Mouse (Mus musculus) intestine, postnatal 0 days (tissue): ENCODE data around the gene Mcm9. TPM values are rescaled to one million over a fixed set of nuclear protein-coding genes. Genes with fewer than 3 reads are reported as not detected.
A peak's percentile ranks its signal among the peaks of the same experiment; 100 is the strongest.

Experiments used
- ATAC-seq: fragments of 200-750 bp; cut with Nextera tagmentation; 2 replicates; pipeline ENCODE4 v1.8.0; 2017; ENCODE audit warnings: mild to moderate bottlenecking, moderate TSS enrichment, moderate library complexity
- H3K27ac ChIP-seq: fragments of 300-500 bp; sonication (generic); 2 replicates; pipeline ENCODE4 v1.5.1; 2014; ENCODE audit warnings: mild to moderate bottlenecking, low read depth, low read length, moderate library complexity
- H3K27me3 ChIP-seq: fragments of 300-500 bp; sonication (generic); replicated peaks from 2 replicates; pipeline ENCODE4 v1.6.1; 2014; ENCODE audit warnings: low read length, mixed read lengths; ENCODE audit not compliant: control insufficient read depth, insufficient read depth
- H3K36me3 ChIP-seq: fragments of 300-500 bp; sonication (generic); 2 replicates; pipeline ENCODE4 v1.6.1; 2014; ENCODE audit warnings: mild to moderate bottlenecking, moderate library complexity; ENCODE audit not compliant: control insufficient read depth, insufficient read depth
- H3K4me1 ChIP-seq: fragments of 300-500 bp; sonication (generic); replicated peaks from 2 replicates; pipeline ENCODE4 v1.6.1; 2014; ENCODE audit warnings: antibody characterized with exemption, low read length, mixed read lengths; ENCODE audit not compliant: control insufficient read depth, insufficient read depth
- H3K4me2 ChIP-seq: fragments of 300-500 bp; sonication (generic); replicated peaks from 2 replicates; pipeline ENCODE4 v1.6.1; 2014; ENCODE audit warnings: low read depth, mild to moderate bottlenecking, moderate library complexity
- H3K4me3 ChIP-seq: fragments of 300-500 bp; sonication (generic); 2 replicates; pipeline ENCODE4 v1.5.1; 2014; ENCODE audit warnings: low read depth, low read length
- H3K9ac ChIP-seq: fragments of 300-500 bp; sonication (generic); 2 replicates; pipeline ENCODE4 v1.6.1; 2014; ENCODE audit warnings: mild to moderate bottlenecking, low read depth, low read length
- H3K9me3 ChIP-seq: fragments of 300-500 bp; sonication (generic); 2 replicates; pipeline ENCODE4 v1.6.1; 2016; ENCODE audit warnings: mixed run types; ENCODE audit not compliant: control insufficient read depth
- CTCF ChIP-seq: sonication (generic); IDR thresholded peaks from 2 replicates; pipeline ENCODE4 v1.5.1; 2016; ENCODE audit warnings: low read depth, mild to moderate bottlenecking, control low read depth, antibody characterized with exemption, moderate library complexity
- WGBS: fragments of 180-500 bp; shearing (Covaris S2); extraction: QIAGEN DNeasy Blood & Tissue Kit; methylation state at CpG from one replicate; pipeline ENCODE4 v1.1.7; 2014; 5-methylcytosine and 5-hydroxymethylcytosine counted together
- polyA plus RNA-seq: library from polyadenylated mRNA; unstranded; fragments of >200 nt; fragmentation: Nextera tagmentation; extraction: Ambion mirVana; gene quantifications from 2 replicates; pipeline ENCODE4 v1.2.1, GENCODE M21; 2015

Mcm9 gene
- polyA plus RNA-seq, 1 experiment from 2014 or later: 3.5 TPM

- no peak for ATAC-seq
- H3K36me3 ChIP-seq: no peaks in the 10 kb centered on the region; the same call in 1 of the 2 replicates
These were observed 64.7 kb downstream of the Mcm9 start for GRCm38 (mm10) chr10:53565538-53565937.

GRCm38 (mm10) chr10:53562001-53562400 is 68.2 kb downstream of the Mcm9 start:
- Histone ChIP-seq H3K9ac (no peak overlapping the region), H3K27ac (no peak overlapping the region), H3K27me3 (no peaks in the 10 kb centered on the region), H3K4me3 (no peak overlapping the region), H3K4me1 (no peaks in the 10 kb centered on the region), H3K9me3 (no peaks in the 10 kb centered on the region), H3K4me2 (no peak overlapping the region), H3K36me3 (no peaks in the 10 kb centered on the region; the same call in 1 of the 2 replicates)
- TF ChIP-seq CTCF: no peak
- 82% methylated on average over 5 of the region's 5 CpGs for WGBS
- ATAC-seq: no peak

More at GRCm38 (mm10) chr10:53565538-53565937, 64.7 kb downstream of the Mcm9 start:
- no peak overlapping the region for H3K27ac ChIP-seq
- H3K9me3 ChIP-seq: no peaks in the 10 kb centered on the region
- no peak overlapping the region for H3K4me2 ChIP-seq
- no peak overlapping the region for H3K4me3 ChIP-seq
- H3K4me1 ChIP-seq: peaks cover 9% of the 10 kb centered on the region; the same call in 1 of the 2 replicates
- no peak for TF ChIP-seq CTCF
- H3K9ac ChIP-seq: no peak overlapping the region
- WGBS: 80% methylated on average over 2 of the region's 2 CpGs
- no peaks in the 10 kb centered on the region for H3K27me3 ChIP-seq

- no peaks in the 10 kb centered on the region for H3K9me3 ChIP-seq
- H3K4me1 ChIP-seq: no peaks in the 10 kb centered on the region
- ATAC-seq: no peak
- no peaks in the 10 kb centered on the region for H3K27me3 ChIP-seq
- no peak overlapping the region for H3K27ac ChIP-seq
- no peak overlapping the region for H3K4me2 ChIP-seq
- H3K36me3 ChIP-seq: peaks cover 36% of the 10 kb centered on the region
- no peak for TF ChIP-seq CTCF
- WGBS: 76% methylated on average over 7 of the region's 7 CpGs
- H3K9ac ChIP-seq: no peak overlapping the region
- H3K4me3 ChIP-seq: no peak overlapping the region
These were observed 92.6 kb downstream of the Mcm9 start for GRCm38 (mm10) chr10:53537596-53537995.

DNA sequence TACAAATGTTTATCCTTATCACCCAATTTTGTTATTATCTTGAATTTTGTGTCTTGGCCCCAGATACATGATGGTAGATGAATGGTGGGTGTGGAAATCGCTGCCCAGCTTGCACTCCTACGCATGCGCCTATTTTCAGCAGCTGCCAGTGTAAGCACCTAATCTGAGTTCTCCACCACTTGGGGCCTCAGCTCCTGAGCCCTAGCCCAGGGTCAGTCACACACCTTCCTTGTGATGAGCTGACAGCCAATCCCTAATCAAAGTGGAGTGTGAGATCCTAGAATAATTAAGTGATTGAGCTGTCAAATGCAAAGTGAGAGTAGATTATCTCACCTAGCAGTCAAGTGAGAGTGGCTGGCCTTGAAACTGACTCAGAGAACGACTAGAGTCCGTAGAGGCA is 97.9 kb downstream of the Mcm9 start:
- Histone ChIP-seq H3K4me1 (no peaks in the 10 kb centered on the region), H3K36me3 (peaks cover 10% of the 10 kb centered on the region), H3K4me2 (no peak overlapping the region), H3K4me3 (no peak overlapping the region), H3K27me3 (no peaks in the 10 kb centered on the region), H3K9me3 (no peaks in the 10 kb centered on the region), H3K9ac (no peak overlapping the region), H3K27ac (no peak overlapping the region)
- no peak for ATAC-seq
- no peak for TF ChIP-seq CTCF
- WGBS: 73% methylated on average over 5 of the region's 5 CpGs

DNA sequence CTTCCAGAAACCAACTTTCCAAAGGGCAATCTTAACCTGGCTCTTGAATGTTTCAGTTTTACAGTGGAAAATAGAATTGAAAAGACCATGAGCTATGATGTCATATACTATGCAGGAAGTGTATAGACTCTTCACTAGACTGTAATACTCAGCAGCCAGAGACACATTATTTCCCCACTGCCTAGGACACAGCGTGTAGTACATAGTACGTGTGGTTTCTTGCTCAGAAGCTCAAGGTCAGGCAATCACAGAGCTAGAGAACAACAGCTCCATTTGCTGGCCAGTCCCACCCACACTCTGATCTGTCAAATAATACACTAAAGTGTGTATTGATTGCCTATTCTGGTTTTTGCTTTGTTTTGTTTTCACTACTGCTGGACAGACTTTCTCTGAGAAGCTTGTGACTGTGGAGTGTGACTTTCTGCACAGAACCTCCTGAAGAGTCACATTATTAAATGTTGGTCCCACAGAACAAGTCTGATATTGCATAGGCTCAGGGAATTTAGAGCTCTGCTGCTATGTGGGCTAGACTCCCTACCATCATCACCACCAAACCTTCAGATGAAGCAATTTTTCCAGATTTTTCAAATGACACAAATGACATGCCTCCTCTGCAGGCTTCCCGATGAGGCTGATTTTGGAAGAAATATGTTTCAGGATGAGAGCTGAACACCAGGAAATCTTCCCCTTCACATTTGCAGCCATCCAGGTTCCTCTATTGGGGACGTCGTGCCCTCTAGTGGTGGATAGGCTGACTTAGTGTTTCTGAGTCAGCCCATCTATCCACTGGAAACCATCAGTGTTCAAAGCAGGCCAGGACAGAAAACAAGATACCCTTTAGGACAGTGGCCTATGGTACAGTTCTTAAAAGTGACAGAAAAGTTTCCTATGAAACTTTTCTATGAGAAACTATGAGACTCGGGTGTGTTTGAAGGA is 102.1 kb downstream of the Mcm9 start:
- Histone ChIP-seq H3K9me3 (no peaks in the 10 kb centered on the region), H3K36me3 (no peaks in the 10 kb centered on the region; the same call in 1 of the 2 replicates), H3K27me3 (no peaks in the 10 kb centered on the region), H3K4me1 (no peaks in the 10 kb centered on the region), H3K27ac (no peak overlapping the region), H3K4me3 (no peak overlapping the region), H3K4me2 (no peak overlapping the region), H3K9ac (no peak overlapping the region)
- TF ChIP-seq CTCF: peak; percentile 89
- no peak; the same call in 1 of the 2 replicates for ATAC-seq
- 26% methylated on average over 6 of the region's 6 CpGs for WGBS

DNA sequence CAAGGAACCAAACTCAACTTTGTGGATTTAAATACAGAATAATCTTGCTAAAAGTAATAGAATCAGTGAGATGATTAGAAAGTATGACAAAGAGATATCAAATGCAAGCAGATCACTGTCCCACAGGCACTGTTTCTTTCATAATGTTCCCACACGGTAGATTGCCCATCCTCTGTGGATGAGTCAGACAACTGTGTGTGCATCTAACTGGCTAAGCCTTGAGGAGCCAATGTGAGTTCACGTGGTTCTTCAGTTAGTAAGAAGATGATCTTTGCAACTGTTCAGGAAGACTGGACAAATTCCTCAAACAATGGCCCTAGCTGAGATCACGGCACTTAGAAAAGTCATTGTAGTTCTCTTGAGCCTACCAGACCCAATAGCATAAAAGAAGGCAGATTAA is 102.9 kb downstream of the Mcm9 start:
- no peak for TF ChIP-seq CTCF

More for the DNA sequence above, 102.9 kb downstream of the Mcm9 start:
- no peak for ATAC-seq
- Histone ChIP-seq H3K9ac (no peak overlapping the region), H3K27me3 (no peaks in the 10 kb centered on the region), H3K4me3 (no peak overlapping the region), H3K36me3 (no peaks in the 10 kb centered on the region; the same call in 1 of the 2 replicates), H3K4me2 (no peak overlapping the region), H3K27ac (no peak overlapping the region), H3K9me3 (no peaks in the 10 kb centered on the region), H3K4me1 (no peaks in the 10 kb centered on the region)
- 91% methylated on average over 3 of the region's 3 CpGs for WGBS
